Mouse (Mus musculus) spleen, adult 2 months (tissue): ENCODE measurements around the gene Lpp. TPM values are rescaled to one million over a fixed set of nuclear protein-coding genes. Genes with fewer than 3 reads are reported as not detected.

Source experiments
- DNase-seq, 2 experiments: peaks; one replicate each; pipeline versions ENCODE4 v3.0.0 to v3.0.0-alpha.2; 2012 to 2021; ENCODE audit warnings: low spot score in 2 of 2, low read depth in 1 of 2
- H3K27ac ChIP-seq: fragments of 200-500 bp; 2 replicates; pipeline ENCODE4 v1.5.1; 2012; ENCODE audit warnings: low read length, inconsistent platforms; ENCODE audit not compliant: insufficient read depth
- H3K27me3 ChIP-seq: fragments of 200-500 bp; 2 replicates; pipeline ENCODE4 v1.6.1; 2012; ENCODE audit warnings: mild to moderate bottlenecking, moderate library complexity, low read length, inconsistent platforms; ENCODE audit not compliant: control insufficient read depth, insufficient read depth
- H3K36me3 ChIP-seq: fragments of 200-500 bp; 2 replicates; pipeline ENCODE4 v1.6.1; 2012; ENCODE audit warnings: mild to moderate bottlenecking, low read length, inconsistent platforms; ENCODE audit not compliant: control insufficient read depth, insufficient read depth
- H3K4me1 ChIP-seq: fragments of 200-500 bp; 2 replicates; pipeline ENCODE4 v1.6.1; 2011; ENCODE audit warnings: inconsistent platforms; ENCODE audit not compliant: control insufficient read depth, insufficient read depth, insufficient read length
- H3K4me3 ChIP-seq: fragments of 200-500 bp; 2 replicates; pipeline ENCODE4 v1.5.1; 2011; ENCODE audit warnings: mild to moderate bottlenecking, inconsistent platforms; ENCODE audit not compliant: insufficient read depth, insufficient read length; ENCODE audit errors: extremely low read depth
- CTCF ChIP-seq: fragments of 200-500 bp; IDR thresholded peaks from 2 replicates; pipeline ENCODE4 v1.5.1; 2011; ENCODE audit warnings: mild to moderate bottlenecking, inconsistent platforms; ENCODE audit not compliant: insufficient read depth, insufficient read length, insufficient replicate concordance; ENCODE audit errors: extremely low read depth
- POLR2A ChIP-seq: fragments of 200-500 bp; IDR thresholded peaks from 2 replicates; pipeline ENCODE4 v1.6.1; 2011; ENCODE audit warnings: low read depth, low read length, inconsistent platforms
- WGBS: fragments of 180-500 bp; shearing (Covaris S2); methylation state at CpG from one replicate; pipeline ENCODE4 v1.1.7; 2018; 5-methylcytosine and 5-hydroxymethylcytosine counted together
- polyA plus RNA-seq: library from polyadenylated mRNA; depleted of rRNA; stranded (reverse); fragments of >200 nt; gene quantifications from 2 replicates; pipeline ENCODE4 v1.2.3, GENCODE M21; 2012

Lpp gene
- polyA plus RNA-seq, 1 experiment, result 8.2 TPM

GRCm38 (mm10) chr16:24643024-24643635 lies 249.8 kb downstream of the Lpp start:
- DNase-seq, result no peak
- Histone ChIP-seq H3K4me1 (peaks cover 28% of the 10 kb centered on the region), H3K27ac (no peak overlapping the region), H3K4me3 (no peak overlapping the region), H3K27me3 (no peaks in the 10 kb centered on the region), H3K36me3 (no peaks in the 10 kb centered on the region)
- no peak for TF ChIP-seq CTCF
- TF ChIP-seq POLR2A, result no peak
- 33% methylated on average over 4 of the region's 4 CpGs for WGBS

GRCm38 (mm10) chr16:24644154-24644553 lies 250.8 kb downstream of the Lpp start:
- no peak overlapping the region for H3K4me3 ChIP-seq
- no peak for DNase-seq
- WGBS, result 91% methylated on average over 8 of the region's 8 CpGs
- no peaks in the 10 kb centered on the region for H3K36me3 ChIP-seq
- TF ChIP-seq CTCF, result no peak
- no peak for TF ChIP-seq POLR2A
- peaks cover 28% of the 10 kb centered on the region for H3K4me1 ChIP-seq
- H3K27ac ChIP-seq, result no peak overlapping the region
- H3K27me3 ChIP-seq, result no peaks in the 10 kb centered on the region

GRCm38 (mm10) chr16:24644760-24645406 lies 251.6 kb downstream of the Lpp start:
- H3K4me1 ChIP-seq, result peaks cover 28% of the 10 kb centered on the region
- H3K27ac ChIP-seq, result no peak overlapping the region
- TF ChIP-seq CTCF (no peak), POLR2A (no peak)
- no peaks in the 10 kb centered on the region for H3K36me3 ChIP-seq
- DNase-seq, result no peak
- no peak overlapping the region for H3K4me3 ChIP-seq
- no peaks in the 10 kb centered on the region for H3K27me3 ChIP-seq
- 90% methylated on average over 4 of the region's 4 CpGs for WGBS

GRCm38 (mm10) chr16:24645906-24646603 lies 252.7 kb downstream of the Lpp start:
- H3K4me1 ChIP-seq, result peaks cover 18% of the 10 kb centered on the region; the same call in 1 of the 2 replicates
- WGBS, result 87% methylated on average over 6 of the region's 6 CpGs
- no peak for DNase-seq
- H3K27ac ChIP-seq, result no peak overlapping the region
- H3K36me3 ChIP-seq, result no peaks in the 10 kb centered on the region
- TF ChIP-seq POLR2A (no peak), CTCF (no peak)
- no peak overlapping the region for H3K4me3 ChIP-seq
- no peaks in the 10 kb centered on the region for H3K27me3 ChIP-seq

GRCm38 (mm10) chr16:24651655-24652654 lies 258.6 kb downstream of the Lpp start:
- WGBS, result 87% methylated on average over 8 of the region's 8 CpGs
- no peak for DNase-seq
- no peak overlapping the region for H3K4me3 ChIP-seq
- H3K27ac ChIP-seq, result no peak overlapping the region
- H3K27me3 ChIP-seq, result no peaks in the 10 kb centered on the region
- H3K4me1 ChIP-seq, result no peaks in the 10 kb centered on the region
- TF ChIP-seq POLR2A, result no peak
- no peak for TF ChIP-seq CTCF
- no peaks in the 10 kb centered on the region for H3K36me3 ChIP-seq

- no peak overlapping the region for H3K27ac ChIP-seq
- H3K4me1 ChIP-seq, result peaks cover 4% of the 10 kb centered on the region; the same call in 1 of the 2 replicates
- H3K4me3 ChIP-seq, result no peak overlapping the region
- no peaks in the 10 kb centered on the region for H3K36me3 ChIP-seq
- DNase-seq, result no peak
- 77% methylated on average over 5 of the region's 5 CpGs for WGBS
- no peaks in the 10 kb centered on the region for H3K27me3 ChIP-seq
- TF ChIP-seq CTCF, result no peak
- no peak for TF ChIP-seq POLR2A
These were observed 259.7 kb downstream of the Lpp start for GRCm38 (mm10) chr16:24653041-24653440.
